Mouse (Mus musculus) thymus, adult 2 months (tissue): Measurements from ENCODE around the gene Myo15.

ENCODE experiments used
- CTCF ChIP-seq: fragments of 200-500 bp; IDR thresholded peaks from 2 replicates; pipeline ENCODE4 v1.5.1; 2012; ENCODE audit warnings: mild to moderate bottlenecking, control low read depth, low read length, moderate library complexity, borderline replicate concordance; ENCODE audit not compliant: control insufficient read depth, poor library complexity, insufficient read depth; ENCODE audit errors: extremely low read depth
- POLR2A ChIP-seq: fragments of 200-500 bp; IDR thresholded peaks from 2 replicates; pipeline ENCODE4 v1.6.1; 2012; ENCODE audit warnings: mild to moderate bottlenecking, low read length, control low read depth, moderate library complexity; ENCODE audit not compliant: control insufficient read depth, poor library complexity, insufficient read depth; ENCODE audit errors: extremely low read depth

GRCm38 (mm10) chr11:60559342-60559741, 90.2 kb downstream of the Myo15 start:
- TF ChIP-seq POLR2A (no peak), CTCF (peak; percentile 63; the same call in 1 of the 2 replicates)
